Mouse (Mus musculus): ENCODE measurements around the gene Eddm3b.

The Eddm3b gene

DNA sequence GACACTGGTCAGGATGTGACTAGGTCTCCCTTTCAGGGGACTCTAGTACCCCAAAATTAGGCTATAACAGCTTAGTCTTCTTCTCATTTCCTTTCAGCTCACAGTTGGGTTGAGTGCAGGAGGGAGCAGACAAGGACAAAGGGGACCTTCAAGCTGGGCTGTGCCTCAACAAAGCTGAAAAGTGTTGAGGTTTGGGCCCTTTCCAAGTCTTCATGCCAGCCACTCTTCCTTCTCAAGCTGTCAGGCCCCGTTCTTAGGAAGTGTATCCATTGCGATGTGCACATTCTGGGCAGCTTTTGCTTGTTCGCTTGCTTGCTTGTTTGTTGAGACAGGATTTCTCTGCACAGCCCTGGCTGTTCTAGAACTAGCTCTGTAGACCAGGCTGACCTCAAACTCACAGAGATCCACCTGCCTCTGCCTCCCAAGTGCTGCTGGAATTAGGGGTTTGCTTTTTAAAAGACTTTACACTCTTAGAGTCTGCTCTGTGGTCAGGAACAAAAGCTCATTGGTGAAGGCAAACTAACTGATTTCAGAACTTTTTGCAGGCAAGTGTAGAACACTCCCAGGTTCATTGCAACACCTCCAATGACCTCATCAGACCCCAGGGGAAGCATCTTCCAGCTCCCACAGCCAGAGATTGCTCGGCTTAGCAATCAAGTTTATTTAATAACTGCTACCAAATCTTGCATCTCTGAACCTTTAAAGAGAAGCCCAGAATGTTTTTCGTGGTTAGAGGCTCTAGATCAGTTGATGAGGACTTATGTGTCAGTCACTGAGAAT, 19.9 kb upstream of the Eddm3b start:
- CTCF ChIA-PET: interaction anchor here (0.7 kb wide), 1 partner anchor 29 kb away, joined by 7 read pairs; no protein-coding TSS in a partner anchor

DNA sequence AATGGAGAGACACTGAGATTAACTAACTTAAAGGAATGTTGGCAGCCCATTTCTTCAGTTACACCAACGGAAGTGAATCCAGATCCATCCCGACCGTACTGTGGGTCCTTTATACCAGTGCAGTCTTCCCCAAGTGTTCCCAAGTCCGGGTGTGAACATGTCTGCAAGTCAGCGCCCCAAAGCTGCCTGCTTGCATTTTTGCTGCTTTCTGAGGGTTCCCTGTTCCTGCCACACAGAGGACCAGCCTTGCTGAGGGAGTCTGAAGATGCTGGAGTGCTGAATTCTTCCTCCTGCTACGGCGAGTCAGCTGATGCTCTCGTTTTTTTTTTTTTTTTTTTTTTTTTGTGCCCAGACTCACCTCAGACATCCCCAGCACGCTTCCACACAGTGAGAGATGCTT, 19.3 kb upstream of the Eddm3b start:
- CTCF ChIA-PET: interaction anchor here (0.7 kb wide), 2 partner anchors 44 to 147 kb away, joined by 10 to 21 read pairs; no protein-coding TSS in a partner anchor

GRCm38 (mm10) chr14:51095736-51096524, 18.3 kb upstream of the Eddm3b start:
- CTCF ChIA-PET: interaction anchor here (0.7 kb wide), 2 partner anchors 45 to 146 kb away, joined by 10 to 21 read pairs; no protein-coding TSS in a partner anchor

- CTCF ChIA-PET: interaction anchor here (0.6 kb wide), 1 partner anchor 30 kb away, joined by 3 read pairs; no protein-coding TSS in a partner anchor
These were observed 15.9 kb upstream of the Eddm3b start for GRCm38 (mm10) chr14:51098300-51098699.

DNA sequence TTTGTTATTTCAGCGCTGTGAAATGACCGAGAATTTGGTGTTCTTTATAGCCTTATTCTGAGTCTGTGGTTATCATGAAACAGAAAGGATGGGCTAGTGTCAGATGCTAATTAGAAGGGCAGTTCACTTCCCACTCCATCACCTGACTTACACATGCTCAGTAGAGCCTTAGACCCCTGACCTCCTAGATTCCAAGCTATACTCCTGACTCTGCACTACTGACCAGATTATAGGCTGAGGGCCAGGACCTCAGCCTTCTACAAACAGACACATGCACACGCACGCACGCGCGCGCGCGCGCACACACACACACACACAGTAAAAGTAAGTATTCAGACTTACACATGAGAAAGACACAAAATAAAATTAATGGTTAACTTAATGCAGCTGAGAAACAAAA, 15.3 kb upstream of the Eddm3b start:
- CTCF ChIA-PET: no interaction called here

DNA sequence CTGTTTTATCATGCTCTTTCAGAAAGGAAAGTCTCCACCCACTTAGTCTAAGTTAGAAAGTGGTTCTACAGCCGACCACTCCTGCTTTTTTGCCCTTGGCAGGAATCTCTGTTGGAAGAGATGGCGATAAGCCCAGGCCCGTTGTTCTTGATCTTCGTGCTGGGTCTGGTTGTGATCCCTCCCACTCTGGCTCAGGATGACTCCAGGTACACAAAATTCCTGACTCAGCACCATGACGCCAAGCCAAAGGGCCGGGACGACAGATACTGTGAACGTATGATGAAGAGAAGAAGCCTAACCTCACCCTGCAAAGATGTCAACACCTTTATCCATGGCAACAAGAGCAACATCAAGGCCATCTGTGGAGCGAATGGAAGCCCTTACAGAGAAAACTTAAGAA, 12.9 kb upstream of the Eddm3b start:
- CTCF ChIA-PET: no interaction called here

DNA sequence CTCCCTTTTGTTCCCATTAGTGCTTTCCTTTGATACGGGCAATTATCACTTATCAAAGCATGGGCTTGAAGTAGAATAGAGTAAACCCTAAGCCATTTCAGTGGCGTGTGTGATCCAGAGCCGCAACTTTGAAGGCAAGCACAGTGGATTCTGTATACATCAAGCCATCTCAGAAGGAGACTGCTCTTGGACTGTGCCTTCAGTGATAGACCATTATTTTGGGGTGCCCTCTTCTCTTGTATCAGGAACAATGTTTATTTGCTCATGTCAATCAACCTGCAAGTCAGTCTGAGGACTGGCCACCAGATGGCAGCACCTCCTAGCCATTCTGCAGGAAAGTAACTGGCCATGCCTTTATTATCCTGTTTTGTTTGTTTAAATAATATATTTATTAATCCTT, 11.0 kb upstream of the Eddm3b start:
- CTCF ChIA-PET: interaction anchor here (1.5 kb wide), 1 partner anchor 25 kb away, joined by 3 read pairs; no protein-coding TSS in a partner anchor

- CTCF ChIA-PET: interaction anchor here (1.5 kb wide), 1 partner anchor 24 kb away, joined by 3 read pairs; no protein-coding TSS in a partner anchor
These were observed 9.9 kb upstream of the Eddm3b start for GRCm38 (mm10) chr14:51104366-51104765.

DNA sequence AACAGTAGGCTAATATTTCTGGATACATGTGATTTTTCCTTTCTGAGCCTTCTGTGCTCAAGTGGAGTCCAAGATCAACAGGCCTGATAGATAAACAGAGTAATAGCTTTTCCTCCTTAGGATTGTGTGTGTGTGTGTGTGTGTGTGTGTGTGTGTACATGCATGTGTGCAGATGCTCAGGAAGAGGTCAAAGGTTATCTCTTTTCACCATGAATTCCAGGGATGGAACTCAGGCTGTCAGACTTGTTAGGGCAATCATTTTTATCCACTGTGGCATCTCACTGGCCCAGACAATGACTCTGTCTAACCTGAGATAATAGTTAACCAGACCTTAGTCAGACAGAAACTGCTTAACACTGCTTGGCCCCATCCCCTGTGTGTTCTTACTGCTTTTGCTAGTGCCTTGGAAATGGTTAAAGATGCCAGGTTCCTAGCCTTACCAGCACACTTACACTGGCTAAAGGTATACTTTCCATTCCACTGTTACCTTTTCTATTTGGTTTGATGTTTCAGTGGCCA, 7.7 kb upstream of the Eddm3b start:
- CTCF ChIA-PET: no interaction called here

DNA sequence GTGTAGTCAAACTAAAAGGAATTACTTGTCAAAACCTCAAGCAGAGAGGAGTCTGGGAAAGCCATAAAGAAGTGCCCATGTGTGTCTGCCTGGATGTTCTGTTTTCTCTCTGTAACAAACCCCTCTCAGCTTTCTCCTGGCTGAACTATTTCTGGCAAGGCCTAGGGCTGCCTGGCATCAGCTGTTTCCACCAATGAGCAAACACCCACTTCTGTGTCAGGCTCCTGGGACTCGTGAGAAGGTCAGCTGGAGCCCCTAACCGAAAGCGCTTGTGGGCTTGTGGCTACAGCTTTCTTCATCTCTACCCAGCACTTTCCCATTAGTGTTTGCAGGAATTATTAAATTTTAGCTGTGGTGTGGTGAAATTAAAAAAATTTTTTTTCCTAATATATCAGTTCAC, 2.3 kb upstream of the Eddm3b start:
- CTCF ChIA-PET: no interaction called here

DNA sequence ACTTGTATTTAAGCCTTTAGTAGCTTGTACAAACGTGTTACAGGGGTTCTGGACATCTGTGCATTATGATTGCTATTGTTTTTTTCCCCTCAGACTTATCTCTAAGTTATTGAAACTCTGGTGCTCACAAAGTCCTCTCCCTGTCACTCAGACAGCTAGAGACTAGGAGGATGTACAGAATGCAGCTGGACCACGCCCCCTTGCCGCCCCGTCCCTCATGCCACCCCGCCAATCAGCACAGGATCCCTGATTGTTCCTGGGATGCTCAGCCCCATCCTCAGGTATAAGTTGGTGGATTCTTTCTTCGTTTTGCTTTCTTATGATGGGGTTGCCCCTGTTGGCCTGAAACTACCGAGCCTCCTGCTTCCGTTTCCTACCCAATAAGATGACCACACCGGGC, 750 bp upstream of the Eddm3b start:
- CTCF ChIA-PET: interaction anchor here (0.7 kb wide), 1 partner anchor 245 kb away, joined by 4 read pairs; no protein-coding TSS in a partner anchor

DNA sequence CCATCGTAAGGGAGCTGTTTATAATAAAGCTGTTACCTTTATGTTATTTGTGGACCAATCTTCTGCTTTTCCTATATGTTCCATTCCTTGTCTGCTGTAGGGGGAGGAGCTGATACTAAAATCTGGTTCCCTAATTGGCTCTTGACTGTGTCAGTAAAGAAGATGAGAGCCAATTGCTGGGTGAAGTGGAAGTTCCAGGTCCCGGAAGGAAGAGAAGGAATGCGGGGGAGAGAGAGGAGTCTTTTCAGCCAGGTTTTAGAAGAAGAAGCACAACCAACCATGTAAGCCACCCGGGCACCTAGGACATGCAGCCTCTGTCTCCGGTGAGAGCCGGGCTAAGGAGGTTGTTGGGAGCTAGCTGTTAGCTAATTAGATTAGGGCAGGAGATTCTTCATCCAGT, 11.5 kb downstream of the Eddm3b start:
- CTCF ChIA-PET: no interaction called here

DNA sequence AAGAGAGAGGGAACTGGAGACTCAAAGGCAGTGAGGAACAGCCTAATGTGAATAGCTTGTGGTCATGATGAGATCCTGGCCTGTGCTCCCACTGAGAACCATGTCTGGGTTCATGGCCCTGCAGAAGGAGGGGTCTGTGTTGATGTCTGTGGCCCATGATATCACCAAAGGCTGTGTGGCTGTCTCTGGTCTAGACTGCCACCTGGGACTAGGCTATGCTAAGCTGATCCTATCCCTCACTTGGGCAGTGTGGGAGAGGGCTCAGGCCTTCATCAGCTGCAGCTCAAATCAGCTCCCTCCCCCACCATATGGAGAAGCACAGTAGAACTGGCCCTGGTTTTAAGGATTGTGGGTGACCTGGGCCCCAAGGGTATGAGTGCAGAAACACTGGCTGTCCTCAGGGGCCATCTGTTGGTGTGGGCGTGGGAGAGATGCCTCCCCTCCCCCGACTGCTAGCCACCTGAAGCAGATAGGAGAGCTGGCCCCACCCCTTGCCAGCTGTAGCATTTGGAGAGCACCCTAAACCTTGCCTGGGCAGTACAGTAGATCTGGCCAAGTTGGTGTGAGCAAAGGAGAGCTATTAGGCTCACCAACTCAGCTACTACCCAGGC, 13.5 kb downstream of the Eddm3b start:
- CTCF ChIA-PET: interaction anchor here (0.7 to 1.1 kb wide), 2 partner anchors 24 to 62 kb away, joined by 3 to 4 read pairs; no protein-coding TSS in a partner anchor

DNA sequence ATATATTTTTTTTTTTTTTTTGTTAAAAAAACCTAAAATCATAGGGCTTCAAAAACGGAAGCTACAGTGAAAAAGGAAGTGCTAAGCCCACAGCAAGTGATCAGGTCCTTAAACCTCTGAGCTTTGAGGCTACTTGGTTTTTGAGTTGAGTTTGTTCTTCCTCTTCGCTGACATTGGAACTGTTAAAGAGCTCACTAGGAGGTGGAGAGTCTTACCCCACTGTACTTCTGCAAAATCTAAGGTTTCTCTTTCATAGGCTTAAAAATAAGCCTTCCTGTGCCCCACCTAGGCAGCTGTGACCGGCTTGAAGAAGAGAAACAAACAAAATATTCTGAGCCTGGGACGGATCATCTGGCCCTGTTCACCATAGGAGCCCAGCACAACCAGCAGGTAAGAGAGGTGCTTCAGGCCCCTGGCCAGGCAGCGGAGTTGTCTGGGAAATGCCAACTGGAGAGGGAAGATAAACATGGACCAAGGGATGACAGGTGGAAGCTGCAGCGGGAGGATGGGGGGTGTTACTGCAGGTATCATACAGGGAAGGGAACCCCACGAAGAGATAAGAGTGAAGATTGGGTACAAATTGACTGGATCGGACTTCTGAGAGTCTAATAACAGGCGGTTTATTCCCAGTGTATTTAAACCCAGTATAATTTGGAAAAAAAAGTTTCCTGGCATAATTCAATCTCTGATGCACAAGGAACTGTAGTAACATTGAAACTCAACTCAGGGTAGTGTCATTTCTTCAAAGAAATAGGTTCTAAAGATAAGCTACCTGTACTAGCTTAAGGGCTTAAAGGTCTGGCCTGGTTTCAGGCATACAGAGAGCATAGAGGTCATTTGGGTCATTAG, 14.8 kb downstream of the Eddm3b start:
- CTCF ChIA-PET: interaction anchor here (0.6 to 1.1 kb wide), 6 partner anchors 25 to 353 kb away, joined by 3 to 6 read pairs (median 3); no protein-coding TSS in a partner anchor

- CTCF ChIA-PET: no interaction called here
These were observed 15.4 kb downstream of the Eddm3b start for GRCm38 (mm10) chr14:51129624-51129975.

GRCm38 (mm10) chr14:51130315-51130940, 16.2 kb downstream of the Eddm3b start:
- CTCF ChIA-PET: interaction anchor here (0.7 kb wide), 1 partner anchor 754 kb away, joined by 3 read pairs; no protein-coding TSS in a partner anchor

- CTCF ChIA-PET: interaction anchor here (0.6 to 0.7 kb wide), 3 partner anchors 43 to 753 kb away, joined by 3 to 12 read pairs (median 4); no protein-coding TSS in a partner anchor
These were observed 17.0 kb downstream of the Eddm3b start for GRCm38 (mm10) chr14:51131086-51131815.

DNA sequence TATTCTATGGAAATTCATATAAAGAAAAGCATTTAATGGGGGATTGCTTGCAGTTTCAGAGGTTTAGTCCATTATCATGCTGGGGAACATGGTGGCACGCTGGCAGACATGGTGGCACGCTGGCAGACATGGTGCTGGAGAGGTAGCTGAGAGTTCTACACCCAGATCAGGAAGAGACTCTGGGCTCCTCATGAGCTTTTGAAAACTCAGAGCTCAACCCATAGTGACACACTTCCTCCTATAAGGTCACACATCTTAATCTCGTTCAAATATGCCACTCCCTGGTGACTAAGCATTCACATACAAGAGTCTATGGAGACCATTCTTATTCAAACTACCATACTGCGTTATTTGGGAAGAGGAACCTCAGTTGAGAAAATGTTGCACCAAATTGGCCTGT, 18.1 kb downstream of the Eddm3b start:
- CTCF ChIA-PET: no interaction called here

GRCm38 (mm10) chr14:51140342-51140741, 26.1 kb downstream of the Eddm3b start:
- CTCF ChIA-PET: no interaction called here

DNA sequence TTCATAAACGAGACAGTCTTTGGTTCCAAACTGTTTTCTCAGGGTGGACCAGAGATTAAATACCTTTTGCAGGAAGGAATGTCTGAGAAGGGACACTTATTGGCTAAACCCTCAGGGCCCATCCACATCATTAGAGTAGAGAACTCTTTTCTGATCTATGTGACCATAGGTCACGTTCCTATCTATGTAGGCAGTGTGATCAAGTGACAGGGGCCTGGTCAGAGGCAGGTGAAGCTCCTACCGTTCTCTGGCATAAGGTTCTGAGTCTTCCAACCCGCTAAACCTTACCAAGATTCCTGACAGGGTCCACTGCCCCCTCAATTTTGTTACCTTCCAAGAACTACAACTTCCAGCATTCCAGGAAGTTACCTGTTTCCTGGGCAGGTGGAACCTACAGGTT, 27.9 kb downstream of the Eddm3b start:
- CTCF ChIA-PET: no interaction called here

Measured in spleen, embryonic (tissue).